Mouse (Mus musculus) liver, adult 2 months (tissue): ENCODE results near the gene Ppp3ca.

ENCODE experiments used
- CTCF ChIP-seq: fragments of 200-500 bp; IDR thresholded peaks from 2 replicates; pipeline ENCODE4 v1.5.1; 2011; ENCODE audit warnings: low read depth, low read length, control low read depth
- POLR2A ChIP-seq: fragments of 200-500 bp; IDR thresholded peaks from 2 replicates; pipeline ENCODE4 v1.6.1; 2011; ENCODE audit warnings: low read length, control low read depth; ENCODE audit not compliant: insufficient read depth; ENCODE audit errors: extremely low read depth

DNA sequence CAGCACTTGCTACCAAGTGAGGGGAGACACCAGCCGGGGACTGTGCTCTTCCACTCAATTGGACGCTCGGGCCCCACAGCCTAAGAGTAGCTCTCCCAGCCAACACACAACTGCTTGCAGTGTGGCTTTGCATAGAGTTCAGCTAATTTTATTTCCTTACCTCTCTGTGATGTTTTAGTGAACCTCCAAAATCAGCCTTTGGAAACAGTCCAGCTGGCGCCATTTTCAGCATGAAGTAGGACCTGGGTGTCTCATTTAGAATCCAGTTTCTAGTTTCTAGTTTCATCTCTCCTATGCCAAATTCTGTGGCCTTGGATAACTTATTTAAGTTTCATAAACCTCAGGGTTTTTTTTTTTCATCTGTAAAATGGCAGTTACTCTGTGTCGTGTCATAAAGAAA lies 296.9 kb downstream of the Ppp3ca start:
- no peak for TF ChIP-seq POLR2A
- TF ChIP-seq CTCF = no peak
